Mouse (Mus musculus) kidney, adult 9 months (tissue): ENCODE measurements around the gene Zmynd19.

ENCODE experiments used
- DNase-seq: peaks from one replicate; pipeline ENCODE4 v3.0.0; 2022

The Zmynd19 gene

DNA sequence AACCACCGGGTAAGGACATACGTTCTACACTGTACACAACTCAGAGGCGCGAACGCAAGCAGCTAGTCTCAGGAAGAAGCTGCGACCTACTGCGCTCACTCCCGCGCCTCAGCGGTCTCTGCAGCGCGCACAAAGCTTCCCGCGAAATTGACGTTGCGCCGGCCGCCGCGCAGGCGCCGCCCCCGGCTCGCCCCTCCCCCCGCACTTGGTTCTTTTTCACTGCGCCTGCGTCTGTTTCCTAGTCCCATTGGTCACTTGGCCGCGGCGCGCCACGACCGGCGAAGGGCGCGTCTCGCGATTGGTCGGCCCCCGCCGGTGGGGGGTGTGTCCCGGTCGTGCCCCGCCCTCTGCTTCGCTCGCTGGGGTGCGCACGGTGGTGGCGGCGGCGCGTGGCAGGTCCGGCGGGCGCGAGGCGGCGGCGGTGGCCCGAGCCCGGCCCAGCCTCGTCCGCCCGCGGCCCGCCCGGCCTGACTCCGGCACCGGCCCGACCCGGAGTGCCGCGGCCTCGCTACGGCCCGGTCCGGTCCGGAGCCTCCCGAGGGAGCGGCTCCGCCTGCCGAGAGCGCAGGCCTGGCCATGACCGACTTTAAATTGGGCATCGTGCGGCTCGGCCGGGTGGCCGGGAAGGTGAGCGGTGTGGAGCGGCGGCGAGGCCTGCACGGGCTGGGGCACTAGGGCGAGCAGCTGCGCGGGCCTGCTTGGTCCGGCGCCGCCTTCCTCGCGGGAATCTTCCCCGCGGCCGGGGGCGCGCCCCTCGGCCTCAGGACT, at the start of gene Zmynd19:
Zmynd19 (plus strand) TSS at position 372 of the 768 bp plus-strand sequence.
- DNase-seq, result peak; percentile 97

- DNase-seq, result no peak
Observed at GRCm38 (mm10) chr2:24901055-24901454, 48.5 kb upstream of the Zmynd19 start.

DNA sequence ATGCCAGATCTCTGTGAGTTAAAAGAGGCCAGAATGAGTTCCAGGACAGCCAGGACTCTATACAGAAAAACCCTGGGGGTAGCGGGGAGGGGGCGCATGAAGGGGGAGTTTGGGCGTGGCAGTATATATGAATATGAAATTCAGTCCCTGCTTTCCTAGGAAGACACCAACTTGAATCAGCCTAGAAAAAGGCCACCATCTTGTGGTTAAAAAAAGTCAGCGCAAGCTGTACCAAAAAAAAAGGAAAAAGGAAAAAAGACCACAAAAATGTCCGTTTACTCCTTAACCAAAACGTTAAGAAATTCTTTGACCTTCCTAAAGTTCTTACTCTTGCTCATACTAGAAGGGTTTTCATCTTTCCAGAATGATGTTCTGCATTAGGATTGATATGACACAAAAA, 46.6 kb upstream of the Zmynd19 start:
- no peak for DNase-seq

DNA sequence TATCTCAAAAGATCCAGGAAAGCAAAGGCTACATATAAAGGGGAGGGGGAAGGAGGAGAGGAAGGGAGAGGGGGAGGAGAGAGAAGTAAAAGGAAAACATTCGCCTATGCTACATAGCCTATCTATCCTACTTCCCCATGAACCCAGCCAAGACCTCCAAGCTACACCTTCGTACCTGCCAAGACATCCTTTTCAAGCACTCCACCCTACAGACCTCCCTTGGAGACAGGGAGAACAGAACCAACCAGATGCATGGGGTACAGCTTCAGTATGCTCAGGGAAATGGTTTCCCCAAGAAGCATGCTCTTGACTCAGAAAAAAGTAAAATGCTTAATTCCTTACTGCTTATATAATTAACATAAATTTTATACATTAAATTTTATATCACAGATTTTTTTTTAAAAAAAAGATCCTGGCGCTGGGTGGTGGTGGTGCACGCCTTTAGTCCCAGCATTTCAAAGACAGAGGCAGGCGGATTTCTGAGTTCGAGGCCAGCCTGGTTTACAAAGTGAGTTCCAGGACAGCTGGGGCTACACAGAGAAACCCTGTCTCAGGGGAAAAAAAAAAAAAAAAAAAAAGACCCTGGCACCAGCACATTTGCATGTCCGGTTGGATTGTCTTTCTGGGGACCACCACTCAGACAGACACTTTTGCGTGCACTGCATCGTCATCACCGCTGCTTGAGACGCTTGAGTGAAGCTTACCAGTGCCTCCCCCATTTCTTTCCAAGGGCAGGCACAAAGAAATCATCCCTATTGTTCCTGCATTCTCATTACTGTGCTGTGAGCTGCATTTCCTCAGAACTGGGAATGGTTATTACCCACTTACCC, 44.6 kb upstream of the Zmynd19 start:
- no peak for DNase-seq

DNA sequence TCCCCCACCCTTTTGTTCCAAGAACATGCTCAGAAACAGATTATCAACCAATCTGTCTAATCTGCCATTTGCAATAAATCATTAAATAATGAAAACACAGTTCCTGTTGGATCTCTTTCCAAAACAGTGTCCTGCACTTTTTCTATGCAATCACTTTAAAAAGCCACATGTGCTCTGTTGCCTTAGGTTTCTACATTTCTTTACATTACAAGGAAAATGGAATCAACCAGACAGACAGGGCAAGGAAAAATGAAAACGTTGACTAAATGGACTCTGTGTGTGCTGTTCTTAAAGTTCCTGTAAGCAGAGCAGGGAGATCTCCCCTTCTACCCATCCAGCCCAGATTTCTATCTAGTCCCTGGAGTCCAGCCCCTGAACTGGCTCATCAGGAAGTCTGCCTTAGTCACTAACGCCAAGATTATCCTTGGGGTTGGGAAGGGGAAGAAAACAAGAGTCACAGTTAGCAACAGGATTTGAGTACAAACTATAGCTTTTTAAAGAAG, 43.9 kb upstream of the Zmynd19 start:
- no peak for DNase-seq

GRCm38 (mm10) chr2:24910481-24910880, 39.1 kb upstream of the Zmynd19 start:
- DNase-seq, result no peak

- DNase-seq, result no peak
Observed at GRCm38 (mm10) chr2:24912189-24912588, 37.4 kb upstream of the Zmynd19 start.

DNA sequence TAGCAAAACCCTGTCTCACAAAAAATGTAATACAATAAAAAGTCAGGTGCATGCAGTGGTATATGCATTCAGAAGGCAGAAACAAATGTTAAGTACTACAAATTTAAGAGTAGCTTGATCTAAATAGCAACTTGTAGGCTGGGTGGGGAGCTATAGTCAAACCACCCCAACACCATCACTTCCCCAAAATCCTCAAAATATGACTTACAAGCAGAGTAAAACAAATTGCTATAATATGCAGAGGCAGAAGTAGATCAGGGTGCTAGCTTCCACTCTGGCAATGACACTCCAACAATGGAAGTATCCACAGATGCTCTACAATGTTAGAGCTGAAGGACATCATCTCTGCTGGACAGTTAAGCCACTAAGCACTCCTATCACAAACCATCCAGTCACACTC, 37.0 kb upstream of the Zmynd19 start:
- no peak for DNase-seq

DNA sequence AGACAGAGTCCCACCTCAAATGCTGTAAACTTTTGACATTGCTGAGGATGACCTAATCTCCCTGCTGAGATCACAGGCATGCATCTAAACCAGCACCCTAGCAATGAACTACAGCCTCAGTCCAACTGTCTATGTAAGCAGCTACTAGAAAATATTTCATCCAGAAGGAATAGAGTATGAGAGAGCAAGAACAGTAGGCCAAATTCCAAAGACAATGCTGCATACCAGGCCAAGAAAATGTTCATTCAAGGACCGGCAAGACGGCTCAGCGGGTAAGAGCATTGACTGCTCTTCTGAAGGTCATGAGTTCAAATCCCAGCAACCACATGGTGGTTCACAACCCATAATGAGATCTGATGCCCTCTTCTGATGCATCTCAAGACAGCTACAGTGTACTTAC, 34.8 kb upstream of the Zmynd19 start:
- peak; percentile 45 for DNase-seq

DNA sequence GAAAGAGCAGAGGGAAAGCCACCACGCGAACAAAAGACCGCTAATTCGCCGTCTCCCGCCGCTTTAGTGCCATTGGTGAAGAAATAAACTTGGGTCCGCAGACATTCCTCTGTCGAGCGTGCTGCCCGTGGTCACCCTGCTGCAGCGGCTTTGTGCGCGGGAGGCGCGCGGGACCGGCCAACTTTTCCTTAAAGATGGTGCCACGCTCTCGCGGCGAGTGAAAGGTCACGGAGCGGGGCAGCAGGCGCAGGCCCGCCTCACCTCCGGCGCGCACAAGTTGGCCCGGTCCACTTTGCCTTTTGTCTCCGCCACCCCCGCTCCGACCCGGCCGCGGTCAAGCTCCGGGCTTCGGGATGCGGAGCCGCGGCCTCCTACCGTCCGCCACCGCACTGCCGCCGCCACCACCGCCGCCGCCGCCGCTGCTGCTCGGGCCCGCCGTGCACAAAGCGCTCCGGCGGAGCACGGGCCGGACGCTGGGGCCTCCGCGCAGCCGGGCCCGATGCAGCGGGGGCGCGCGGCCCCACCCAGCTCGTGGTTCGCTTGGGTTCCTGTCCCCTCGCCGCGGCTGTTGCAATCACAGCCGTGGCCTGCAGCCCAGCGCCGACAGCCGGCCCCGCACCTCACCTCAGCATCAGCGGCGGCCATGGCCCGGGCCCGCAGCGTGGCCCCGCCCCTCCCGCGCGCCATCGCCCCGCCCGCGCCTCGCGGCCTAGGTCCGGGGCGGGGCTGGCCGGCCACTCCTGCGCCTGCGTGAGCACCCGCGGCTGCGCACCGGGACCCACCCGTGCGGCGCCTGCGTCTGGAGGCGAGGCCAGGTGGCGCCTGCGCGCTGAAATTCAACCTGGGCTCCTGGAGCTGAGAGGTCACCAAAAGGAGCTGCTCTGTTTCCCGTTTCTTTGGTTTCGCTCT, 30.4 kb upstream of the Zmynd19 start, which contains the start of gene Ehmt1:
Ehmt1 (minus strand) TSS at position 685 of the 909 bp plus-strand sequence.
- DNase-seq, result peak; percentile 96

DNA sequence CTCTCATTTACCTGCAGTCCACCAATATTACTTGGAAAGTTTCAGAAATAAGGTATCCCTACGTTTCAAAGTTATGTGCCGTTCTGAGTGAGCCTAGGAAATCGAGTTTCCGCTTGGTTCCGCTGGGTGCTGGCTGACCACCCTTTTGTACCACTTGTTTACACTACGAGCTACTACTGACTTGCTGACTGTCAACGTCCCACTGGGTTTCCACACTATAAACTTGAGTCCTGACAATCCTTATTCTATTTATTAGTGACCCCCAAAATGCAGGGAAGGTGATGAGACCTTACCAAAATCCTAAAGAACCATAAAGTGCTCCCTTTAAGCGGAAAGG, 29.8 kb upstream of the Zmynd19 start:
- DNase-seq, result no peak

DNA sequence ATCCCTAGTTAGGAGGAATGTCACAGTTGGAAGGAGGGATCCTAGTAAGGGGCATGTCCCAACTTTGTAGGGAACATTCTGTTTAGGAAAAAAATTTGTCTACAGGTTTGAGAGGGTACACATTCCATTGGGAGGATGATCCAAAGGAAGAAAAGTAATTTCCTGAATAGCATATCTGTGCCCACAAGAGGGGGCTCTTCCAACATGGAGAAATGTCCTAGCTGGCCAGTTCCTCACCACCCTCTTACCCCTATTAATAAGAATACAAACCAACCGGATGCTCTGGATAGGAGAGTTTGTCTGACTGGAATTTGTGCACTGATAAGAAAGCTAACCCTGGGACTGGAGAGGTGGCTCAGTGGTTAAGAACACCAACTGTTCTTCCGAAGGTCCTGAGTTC, 26.0 kb upstream of the Zmynd19 start:
- peak; percentile 49 for DNase-seq

DNA sequence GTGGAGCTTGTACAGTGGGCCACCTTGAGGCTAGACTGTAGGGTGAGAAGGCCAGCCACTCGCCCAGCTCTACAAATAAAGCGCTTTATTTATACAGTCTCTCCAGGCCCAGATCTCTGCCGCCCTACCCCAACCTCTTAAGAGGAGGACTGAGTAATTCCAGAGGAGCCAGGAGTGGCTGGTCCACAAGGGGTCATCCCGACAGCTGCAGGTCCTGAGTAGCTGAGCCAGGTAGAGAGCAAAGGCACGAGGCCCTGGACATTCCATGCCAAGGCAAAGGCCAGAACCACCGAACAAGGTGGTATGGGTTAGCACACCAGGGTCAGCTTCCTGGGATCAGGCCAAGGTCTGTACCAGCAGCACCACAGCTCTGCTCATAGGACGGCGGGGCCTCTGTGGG, 24.3 kb upstream of the Zmynd19 start:
- DNase-seq, result no peak

GRCm38 (mm10) chr2:24926345-24926964, 23.1 kb upstream of the Zmynd19 start:
- no peak for DNase-seq

GRCm38 (mm10) chr2:24926965-24927358, 22.6 kb upstream of the Zmynd19 start:
- DNase-seq, result no peak

- DNase-seq, result peak; percentile 73
Observed at GRCm38 (mm10) chr2:24927810-24928479, 21.6 kb upstream of the Zmynd19 start.

DNA sequence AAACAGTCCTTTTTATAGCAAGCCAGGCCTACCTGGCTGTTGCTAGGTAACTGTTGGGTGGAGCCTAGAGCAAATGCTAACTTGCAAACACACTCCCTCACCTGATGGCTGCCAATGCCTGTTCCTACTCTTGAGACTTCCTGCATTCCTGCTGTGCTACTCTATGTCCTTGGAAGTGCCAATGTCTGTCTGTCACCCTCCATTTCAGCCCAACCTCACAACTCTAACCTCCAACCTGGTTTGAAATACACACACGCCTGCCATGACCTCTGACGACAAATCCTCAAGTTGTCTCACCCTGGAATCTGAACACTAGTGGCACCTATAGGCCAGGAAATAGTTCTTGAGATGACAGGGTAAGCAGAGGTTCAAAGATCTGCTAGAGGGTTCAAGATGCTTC, 20.5 kb upstream of the Zmynd19 start:
- peak; percentile 70 for DNase-seq

- DNase-seq, result no peak
Observed at GRCm38 (mm10) chr2:24929593-24929992, 20.0 kb upstream of the Zmynd19 start.

GRCm38 (mm10) chr2:24934441-24934963, 15.1 kb upstream of the Zmynd19 start:
- peak; percentile 69 for DNase-seq

GRCm38 (mm10) chr2:24935057-24935796, 14.4 kb upstream of the Zmynd19 start, which contains the start of gene Arrdc1:
Arrdc1 (minus strand) TSS chr2:24935252.
- DNase-seq, result peak; percentile 97

DNA sequence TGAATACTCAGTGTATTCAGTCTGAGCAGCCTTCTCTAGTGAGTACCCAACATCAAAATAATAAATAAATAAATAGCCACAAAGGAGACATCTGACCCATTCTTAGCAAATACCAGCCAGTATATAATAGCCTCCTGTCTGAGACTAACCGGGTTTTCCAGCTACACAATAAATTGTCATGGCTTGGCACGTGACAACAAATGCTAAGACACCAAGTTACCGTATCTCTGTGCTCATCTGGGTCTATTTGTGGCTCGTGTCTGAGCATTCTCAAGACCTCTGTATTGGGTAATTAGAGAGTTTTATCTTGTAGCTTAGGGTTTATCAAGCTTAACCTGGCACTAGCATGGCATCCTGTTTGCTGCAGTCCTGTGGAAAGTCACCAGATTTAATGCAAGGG, 7.5 kb upstream of the Zmynd19 start:
- DNase-seq, result no peak
